Mouse (Mus musculus): ENCODE data around the gene Irf1.

Gene Irf1

GRCm38 (mm10) chr11:53813001-53813868 lies 43.4 kb downstream of the Irf1 start:
- DNase-seq = no peak

- no peak for DNase-seq
Observed at GRCm38 (mm10) chr11:53814810-53815209, 45.0 kb downstream of the Irf1 start.

GRCm38 (mm10) chr11:53816841-53817375 lies 47.1 kb downstream of the Irf1 start:
- no peak for DNase-seq

- no peak for DNase-seq
Observed at GRCm38 (mm10) chr11:53818794-53819193, 49.0 kb downstream of the Irf1 start.

GRCm38 (mm10) chr11:53819511-53819910 lies 49.7 kb downstream of the Irf1 start:
- no peak for DNase-seq

- DNase-seq = no peak
Observed at GRCm38 (mm10) chr11:53820516-53821170, 50.8 kb downstream of the Irf1 start.

GRCm38 (mm10) chr11:53821230-53821944 lies 51.6 kb downstream of the Irf1 start:
- DNase-seq = no peak

- no peak for DNase-seq
Observed at GRCm38 (mm10) chr11:53821945-53822338, 52.1 kb downstream of the Irf1 start.

- DNase-seq = no peak
Observed at GRCm38 (mm10) chr11:53825409-53825808, 55.6 kb downstream of the Irf1 start.
